Mouse (Mus musculus): ENCODE measurements around the gene Hmces. TPM values are rescaled to one million over a fixed set of nuclear protein-coding genes. Genes with fewer than 3 reads are reported as not detected.

Hmces gene
- polyA plus RNA-seq, 1 experiment from 2014 or later = 40.3 TPM

DNA sequence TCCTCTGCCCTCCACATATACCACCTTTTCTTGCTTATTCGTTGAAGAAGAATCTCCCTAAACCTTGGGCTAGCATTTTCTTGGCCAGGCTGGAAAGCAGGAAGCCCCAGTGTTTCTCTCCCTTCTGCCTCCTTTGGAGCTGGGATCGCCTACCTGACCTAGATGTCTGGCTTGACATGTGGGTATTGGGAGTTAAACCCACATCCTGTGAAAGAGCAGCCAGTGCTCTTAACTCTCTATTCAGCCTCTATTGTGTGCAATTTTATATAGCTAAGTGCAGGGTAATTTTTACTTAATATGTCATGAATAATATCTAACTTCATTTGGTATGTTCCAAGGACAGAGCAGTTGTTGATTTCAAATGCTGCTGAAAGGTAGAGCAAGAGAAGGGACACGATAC, 34.1 kb upstream of the Hmces start:
- Histone ChIP-seq H3K4me1 (replicated peaks) (0 out of 2 replicates have a peak, but pooled peaks cover 2% of the 10 kb centered on the region), H3K36me3 (no peaks in the 10 kb centered on the region), H3K4me2 (replicated peaks) (no peak overlapping the region), H3K4me3 (replicated peaks) (no peak overlapping the region), H3K9me3 (no peaks in the 10 kb centered on the region), H3K27me3 (no peaks in the 10 kb centered on the region), H3K27ac (no peak overlapping the region), H3K9ac (replicated peaks) (no peak overlapping the region)
- no peak for ATAC-seq
- WGBS = 77% methylated on average over 3 of the region's 3 CpGs

DNA sequence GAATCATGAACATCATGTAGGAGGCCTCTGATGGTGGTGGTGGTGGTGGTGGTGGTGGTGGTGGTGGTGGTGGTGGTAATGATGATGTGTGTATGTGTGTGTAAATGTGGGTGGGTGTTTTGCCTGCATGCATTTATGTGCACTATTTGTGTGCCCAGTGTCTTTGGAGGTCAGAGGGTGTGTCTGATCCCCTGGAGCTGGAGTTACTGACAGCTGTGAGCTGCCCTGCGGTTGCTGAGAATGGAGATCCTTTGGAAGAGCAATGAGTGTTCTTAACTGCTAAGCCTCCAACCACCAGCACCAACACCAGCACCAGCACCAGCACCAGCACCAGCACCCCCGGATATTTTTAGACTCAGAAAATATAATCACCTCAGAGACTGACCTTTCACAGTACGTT, 31.5 kb upstream of the Hmces start:
- H3K4me1 ChIP-seq (replicated peaks) = 0 out of 2 replicates have a peak, but pooled peaks cover 2% of the 10 kb centered on the region
- no peaks in the 10 kb centered on the region for H3K36me3 ChIP-seq
- H3K27ac ChIP-seq = no peak overlapping the region
- H3K4me3 ChIP-seq (replicated peaks) = no peak overlapping the region
- H3K9ac ChIP-seq (replicated peaks) = no peak overlapping the region
- no peak for ATAC-seq
- no peak overlapping the region for H3K4me2 ChIP-seq (replicated peaks)
- no peaks in the 10 kb centered on the region for H3K27me3 ChIP-seq
- WGBS = 65% methylated on average over 3 of the region's 3 CpGs
- H3K9me3 ChIP-seq = no peaks in the 10 kb centered on the region

DNA sequence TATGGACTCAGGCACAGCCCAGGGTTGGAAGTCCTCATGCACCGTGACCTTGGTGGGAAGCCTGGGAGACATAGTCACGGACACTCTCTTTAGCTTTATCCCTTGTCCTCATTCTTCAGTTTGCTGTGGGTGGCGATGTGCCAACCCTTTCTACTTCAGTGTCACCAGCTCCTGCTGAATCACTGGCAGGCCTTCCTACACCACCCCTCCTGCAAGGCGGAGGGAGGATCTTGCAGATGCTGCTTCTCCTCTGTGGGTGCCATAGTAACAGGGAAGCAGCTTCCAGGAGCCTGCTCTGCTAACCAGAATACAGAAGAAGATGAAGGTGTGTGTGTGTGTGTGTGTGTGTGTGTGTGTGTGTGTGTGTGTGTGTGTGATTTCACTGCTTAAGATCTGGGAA, 30.9 kb upstream of the Hmces start:
- H3K4me1 ChIP-seq (replicated peaks) = 0 out of 2 replicates have a peak, but pooled peaks cover 2% of the 10 kb centered on the region
- H3K27me3 ChIP-seq = no peaks in the 10 kb centered on the region
- 56% methylated on average over 4 of the region's 4 CpGs for WGBS
- H3K9ac ChIP-seq (replicated peaks) = no peak overlapping the region
- no peak overlapping the region for H3K4me2 ChIP-seq (replicated peaks)
- H3K27ac ChIP-seq = no peak overlapping the region; the same call in 1 of the 2 replicates
- no peak for ATAC-seq
- no peaks in the 10 kb centered on the region for H3K36me3 ChIP-seq
- H3K4me3 ChIP-seq (replicated peaks) = no peak overlapping the region
- H3K9me3 ChIP-seq = no peaks in the 10 kb centered on the region

DNA sequence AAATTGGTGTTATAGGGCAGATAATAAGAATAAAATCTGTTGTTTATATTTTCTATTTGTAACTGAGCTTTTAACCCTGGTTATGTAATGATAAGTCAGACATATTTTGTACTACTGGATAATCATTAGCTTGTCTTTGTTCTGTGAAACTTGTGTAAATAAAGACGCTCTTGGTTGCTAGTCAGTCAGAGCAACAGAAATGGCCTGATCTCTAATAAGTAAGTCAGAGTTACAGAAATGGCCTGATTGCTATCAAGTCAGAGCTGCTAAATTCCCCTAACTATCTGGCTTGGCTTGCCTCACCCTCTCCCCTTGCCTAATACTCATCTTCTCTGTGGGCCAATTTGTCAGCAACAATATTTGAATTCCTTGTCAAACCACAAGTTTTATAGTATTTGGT, 27.0 kb upstream of the Hmces start:
- Histone ChIP-seq H3K4me1 (replicated peaks) (peaks cover 13% of the 10 kb centered on the region), H3K27ac (no peak overlapping the region), H3K9ac (replicated peaks) (no peak overlapping the region), H3K9me3 (no peaks in the 10 kb centered on the region), H3K36me3 (peaks cover 23% of the 10 kb centered on the region), H3K4me2 (replicated peaks) (no peak overlapping the region), H3K27me3 (no peaks in the 10 kb centered on the region), H3K4me3 (replicated peaks) (no peak overlapping the region)
- no peak for ATAC-seq
- 90% methylated on average over 1 of the region's 1 CpGs for WGBS

DNA sequence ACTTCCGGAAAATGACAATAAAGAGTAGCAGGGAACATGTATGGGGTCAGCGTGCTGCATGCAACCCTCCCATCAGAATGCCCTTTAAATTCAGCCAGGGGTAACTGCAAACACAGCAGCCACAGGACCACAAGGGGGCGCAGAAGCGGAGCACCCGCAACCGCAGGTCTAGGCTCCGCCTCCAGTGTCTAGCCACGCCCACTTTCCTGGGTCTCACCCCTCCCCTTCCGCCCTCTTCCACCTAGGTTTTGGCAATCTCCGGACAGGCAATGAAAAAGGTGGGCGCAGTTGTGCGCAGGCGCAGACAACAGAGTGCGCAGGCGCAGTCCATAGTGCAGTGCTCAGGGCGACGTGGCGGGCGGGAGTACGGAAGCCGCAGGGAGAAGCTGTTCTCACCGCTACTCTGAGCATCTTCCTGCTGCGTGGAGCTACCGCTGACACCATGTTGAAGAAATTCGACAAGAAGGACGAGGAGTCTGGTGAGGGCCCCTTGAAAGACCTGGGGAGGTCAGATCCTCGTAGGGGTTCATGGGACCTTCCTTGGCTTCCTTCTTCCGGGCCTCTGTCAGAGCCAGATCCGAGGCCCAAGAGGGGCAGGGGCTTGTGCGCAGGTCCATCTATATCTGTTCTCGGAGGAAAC, 26.0 kb upstream of the Hmces start, which contains the start of gene Copg1:
Gene Copg1, plus strand, starts transcription at position 221 of the 640 bp plus-strand sequence.
- H3K4me1 ChIP-seq (replicated peaks) = peaks cover 12% of the 10 kb centered on the region
- H3K27ac ChIP-seq = peak within 1 kb of the TSS; percentile 75
- H3K4me2 ChIP-seq (replicated peaks) = peak within 1 kb of the TSS; percentile 85
- ATAC-seq = peak; percentile 95
- H3K4me3 ChIP-seq (replicated peaks) = peak within 1 kb of the TSS; percentile 84
- H3K27me3 ChIP-seq = no peaks in the 10 kb centered on the region
- H3K36me3 ChIP-seq = peaks cover 33% of the 10 kb centered on the region
- peak within 1 kb of the TSS; percentile 94 for H3K9ac ChIP-seq (replicated peaks)
- H3K9me3 ChIP-seq = no peaks in the 10 kb centered on the region
- WGBS = under 1% methylated on average over 31 of the region's 31 CpGs

DNA sequence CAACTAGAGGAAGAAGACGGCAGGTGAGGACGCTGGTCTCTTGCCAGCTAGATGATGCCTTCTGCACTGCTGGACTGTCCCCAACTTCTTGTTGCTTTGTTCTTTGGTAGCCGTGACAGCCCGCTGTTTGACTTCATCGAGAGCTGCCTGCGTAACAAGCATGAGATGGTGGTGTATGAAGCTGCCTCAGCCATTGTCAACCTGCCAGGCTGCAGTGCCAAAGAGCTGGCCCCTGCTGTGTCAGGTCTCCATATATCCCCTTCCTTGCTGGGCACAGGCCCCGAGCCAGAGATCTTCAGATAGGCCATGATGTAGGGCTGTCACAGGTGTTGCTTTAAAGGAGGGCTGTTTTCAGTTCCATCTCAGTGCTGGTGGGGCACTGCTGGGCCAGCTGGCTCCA, 19.8 kb upstream of the Hmces start:
- Histone ChIP-seq H3K9me3 (no peaks in the 10 kb centered on the region), H3K4me2 (replicated peaks) (no peak overlapping the region), H3K9ac (replicated peaks) (no peak overlapping the region), H3K27ac (no peak overlapping the region), H3K4me3 (replicated peaks) (no peak overlapping the region), H3K4me1 (replicated peaks) (peaks cover 2% of the 10 kb centered on the region), H3K27me3 (no peaks in the 10 kb centered on the region), H3K36me3 (peaks cover 92% of the 10 kb centered on the region)
- ATAC-seq = no peak
- WGBS = 88% methylated on average over 7 of the region's 7 CpGs

DNA sequence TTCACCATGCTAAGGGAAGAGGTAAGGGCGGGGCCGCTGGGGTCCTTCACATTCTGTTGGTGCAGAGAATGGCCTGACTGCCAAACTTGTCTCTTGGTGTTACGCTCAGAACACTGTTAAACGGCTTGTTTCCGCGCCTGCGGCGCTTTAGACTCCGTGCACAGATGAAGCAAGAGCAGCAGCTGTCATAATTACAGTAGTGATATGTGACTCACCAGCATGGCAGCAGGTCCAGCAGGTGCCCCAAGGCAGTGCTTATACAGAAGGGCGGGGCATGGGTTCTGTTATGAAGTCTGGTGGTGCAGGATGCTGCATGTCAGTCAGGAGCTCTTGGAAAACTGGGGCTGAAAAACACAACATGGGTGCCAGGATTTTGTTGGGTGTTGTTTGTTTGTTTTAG, 15.7 kb upstream of the Hmces start:
- H3K4me3 ChIP-seq (replicated peaks) = no peak overlapping the region
- WGBS = 98% methylated on average over 10 of the region's 10 CpGs

DNA sequence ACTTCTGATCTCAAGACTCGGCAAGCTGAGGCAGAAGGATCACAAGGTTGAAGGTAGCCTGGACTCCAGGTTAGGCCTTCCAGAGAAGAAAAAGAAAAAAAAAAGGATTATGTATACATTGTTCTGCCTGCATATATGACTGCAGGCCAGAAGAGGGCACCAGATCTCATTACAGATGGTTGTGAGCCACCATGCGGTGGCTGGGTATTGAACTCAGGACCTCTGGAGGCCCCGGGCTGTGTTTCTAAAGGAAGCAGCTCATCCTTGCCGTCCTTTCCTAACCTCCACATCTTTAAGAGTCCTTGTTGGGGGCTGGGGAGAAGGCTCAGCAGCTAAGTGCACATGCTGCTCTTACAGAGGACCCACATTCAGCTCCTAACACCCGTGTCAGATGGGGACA, 7.1 kb upstream of the Hmces start:
- no peak overlapping the region for H3K9ac ChIP-seq (replicated peaks)
- no peaks in the 10 kb centered on the region for H3K4me1 ChIP-seq (replicated peaks)
- no peaks in the 10 kb centered on the region for H3K27me3 ChIP-seq
- WGBS = 63% methylated on average over 5 of the region's 5 CpGs
- H3K4me3 ChIP-seq (replicated peaks) = no peak overlapping the region
- peaks cover 97% of the 10 kb centered on the region for H3K36me3 ChIP-seq
- H3K27ac ChIP-seq = no peak overlapping the region
- ATAC-seq = no peak
- no peak overlapping the region for H3K4me2 ChIP-seq (replicated peaks)
- no peaks in the 10 kb centered on the region for H3K9me3 ChIP-seq

More for the DNA sequence above, 15.7 kb upstream of the Hmces start:
- H3K27ac ChIP-seq = no peak overlapping the region
- no peak overlapping the region for H3K4me2 ChIP-seq (replicated peaks)
- H3K27me3 ChIP-seq = no peaks in the 10 kb centered on the region
- H3K36me3 ChIP-seq = peaks cover 95% of the 10 kb centered on the region
- ATAC-seq = no peak
- H3K9ac ChIP-seq (replicated peaks) = no peak overlapping the region
- H3K9me3 ChIP-seq = no peaks in the 10 kb centered on the region
- H3K4me1 ChIP-seq (replicated peaks) = no peaks in the 10 kb centered on the region

DNA sequence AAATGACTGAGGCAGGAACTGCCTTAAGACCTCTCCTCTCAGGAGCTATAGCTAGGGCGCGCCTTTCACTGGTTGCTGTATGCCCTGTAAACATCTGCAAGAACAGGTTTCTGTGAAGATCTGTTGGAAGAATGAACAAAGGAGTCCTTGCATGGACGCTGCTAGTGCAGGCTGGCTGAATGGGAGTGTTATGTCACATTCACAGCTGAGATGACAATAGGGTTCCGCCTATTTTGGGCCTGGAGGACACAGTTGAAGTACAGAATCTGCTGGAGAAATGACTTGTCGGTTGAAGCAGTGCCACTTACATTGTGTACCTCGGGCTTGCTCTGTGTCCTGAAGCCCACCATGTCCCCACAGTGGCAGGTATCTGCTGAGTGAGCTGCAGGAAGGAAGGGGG, 4.6 kb upstream of the Hmces start:
- H3K9ac ChIP-seq (replicated peaks) = no peak overlapping the region; the same call in 1 of the 2 replicates
- peaks cover 5% of the 10 kb centered on the region; the same call in 1 of the 2 replicates for H3K4me1 ChIP-seq (replicated peaks)
- H3K27me3 ChIP-seq = no peaks in the 10 kb centered on the region
- H3K9me3 ChIP-seq = no peaks in the 10 kb centered on the region
- no peak overlapping the region for H3K27ac ChIP-seq
- H3K4me2 ChIP-seq (replicated peaks) = no peak overlapping the region
- H3K4me3 ChIP-seq (replicated peaks) = no peak overlapping the region
- 89% methylated on average over 6 of the region's 6 CpGs for WGBS
- H3K36me3 ChIP-seq = peaks cover 86% of the 10 kb centered on the region
- no peak for ATAC-seq

DNA sequence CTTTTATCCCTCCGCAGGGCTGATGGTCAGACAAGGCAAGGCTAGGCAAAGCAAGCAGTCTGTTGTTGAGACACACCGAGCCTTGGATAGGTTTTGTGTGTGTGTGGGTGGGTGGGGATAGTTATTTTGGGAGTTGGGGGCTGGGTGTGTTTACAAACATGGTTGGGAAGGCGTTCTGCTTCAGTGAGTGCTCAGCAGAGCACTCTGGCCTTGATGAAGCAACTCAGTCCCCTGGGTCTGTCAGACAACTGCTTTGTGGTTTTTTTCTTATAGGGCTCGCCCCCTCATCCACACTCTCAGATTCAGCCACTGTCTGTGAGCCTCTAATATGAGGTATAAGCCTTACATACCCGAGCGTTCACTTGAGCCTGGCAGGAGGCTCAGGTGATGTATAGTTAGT, 2.2 kb upstream of the Hmces start:
- ATAC-seq = no peak
- Histone ChIP-seq H3K27ac (no peak overlapping the region), H3K27me3 (no peaks in the 10 kb centered on the region), H3K36me3 (peaks cover 66% of the 10 kb centered on the region), H3K4me3 (replicated peaks) (no peak overlapping the region), H3K9me3 (no peaks in the 10 kb centered on the region), H3K4me2 (replicated peaks) (no peak overlapping the region), H3K4me1 (replicated peaks) (peaks cover 20% of the 10 kb centered on the region), H3K9ac (replicated peaks) (no peak overlapping the region)
- 89% methylated on average over 6 of the region's 6 CpGs for WGBS

DNA sequence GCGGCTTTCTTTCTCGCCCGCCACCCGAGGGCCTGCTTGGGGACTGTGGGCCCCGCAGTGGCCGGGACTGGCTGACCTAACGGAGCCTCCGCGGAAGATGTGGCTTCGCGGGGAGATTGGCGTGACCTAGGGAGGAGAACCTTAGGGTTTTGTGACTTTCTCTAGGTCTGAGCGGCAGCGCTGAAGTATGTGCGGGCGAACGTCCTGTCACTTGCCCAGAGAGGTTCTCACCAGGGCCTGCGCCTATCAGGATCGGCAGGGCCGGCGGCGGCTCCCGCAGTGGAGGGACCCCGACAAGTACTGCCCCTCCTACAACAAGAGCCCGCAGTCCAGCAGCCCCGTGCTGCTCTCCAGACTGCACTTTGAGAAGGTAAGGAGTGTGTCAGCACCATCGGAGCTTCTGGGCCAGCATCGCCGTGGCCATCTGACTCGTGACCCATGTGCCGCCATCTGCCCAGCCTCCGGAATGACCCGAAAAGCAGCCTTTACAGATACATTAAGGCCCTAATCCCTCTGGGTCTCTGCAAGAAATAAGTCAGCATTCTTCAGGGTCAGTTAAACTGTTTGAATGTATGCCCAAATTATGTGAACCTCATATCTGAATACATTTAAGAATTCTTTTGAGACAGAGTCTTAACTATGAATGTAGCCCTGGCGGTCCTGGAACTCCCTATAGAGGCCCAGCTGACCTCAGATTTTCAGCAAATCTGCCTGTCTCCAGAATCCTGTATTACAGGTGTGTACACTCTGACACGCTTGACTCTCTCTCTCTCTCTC, 779 bp downstream of the Hmces start:
- WGBS = 3% methylated on average over 35 of the region's 35 CpGs
- peaks cover 61% of the 10 kb centered on the region for H3K36me3 ChIP-seq

DNA sequence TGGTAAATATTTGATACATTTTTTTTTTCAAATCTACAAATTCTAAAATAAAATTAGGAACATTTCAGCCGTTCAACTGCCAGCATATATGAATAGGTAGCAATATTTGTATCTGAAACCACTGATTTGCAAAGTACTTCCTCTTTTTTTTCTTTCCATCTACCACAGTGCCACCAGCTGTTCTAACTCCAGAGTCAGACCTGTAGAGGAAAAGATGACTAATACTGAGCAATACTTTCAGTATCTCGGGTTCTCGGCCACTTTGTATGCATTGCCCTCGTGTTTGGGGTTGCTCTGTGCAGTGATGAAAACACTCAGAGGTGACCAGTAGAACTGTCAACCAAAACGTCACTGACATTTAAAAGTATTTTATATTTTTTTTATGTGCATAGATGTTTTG, 2.2 kb downstream of the Hmces start:
- Histone ChIP-seq H3K4me3 (replicated peaks) (no peak overlapping the region), H3K36me3 (peaks cover 60% of the 10 kb centered on the region), H3K9ac (replicated peaks) (no peak overlapping the region), H3K9me3 (no peaks in the 10 kb centered on the region), H3K27ac (no peak overlapping the region), H3K27me3 (no peaks in the 10 kb centered on the region), H3K4me1 (replicated peaks) (peaks cover 20% of the 10 kb centered on the region), H3K4me2 (replicated peaks) (no peak overlapping the region)
- ATAC-seq = no peak
- 89% methylated on average over 5 of the region's 5 CpGs for WGBS

More for the DNA sequence above, 779 bp downstream of the Hmces start:
- H3K4me2 ChIP-seq (replicated peaks) = peak overlapping the region; percentile 84
- peaks cover 20% of the 10 kb centered on the region for H3K4me1 ChIP-seq (replicated peaks)
- no peaks in the 10 kb centered on the region for H3K27me3 ChIP-seq
- no peaks in the 10 kb centered on the region for H3K9me3 ChIP-seq
- peak overlapping the region; percentile 94 for H3K4me3 ChIP-seq (replicated peaks)
- H3K27ac ChIP-seq = peak overlapping the region; percentile 84
- ATAC-seq = peak; percentile 81
- peak overlapping the region; percentile 85 for H3K9ac ChIP-seq (replicated peaks)
